ENCODE assay signal across 27 mouse cellular contexts in the genomic region with DNA sequence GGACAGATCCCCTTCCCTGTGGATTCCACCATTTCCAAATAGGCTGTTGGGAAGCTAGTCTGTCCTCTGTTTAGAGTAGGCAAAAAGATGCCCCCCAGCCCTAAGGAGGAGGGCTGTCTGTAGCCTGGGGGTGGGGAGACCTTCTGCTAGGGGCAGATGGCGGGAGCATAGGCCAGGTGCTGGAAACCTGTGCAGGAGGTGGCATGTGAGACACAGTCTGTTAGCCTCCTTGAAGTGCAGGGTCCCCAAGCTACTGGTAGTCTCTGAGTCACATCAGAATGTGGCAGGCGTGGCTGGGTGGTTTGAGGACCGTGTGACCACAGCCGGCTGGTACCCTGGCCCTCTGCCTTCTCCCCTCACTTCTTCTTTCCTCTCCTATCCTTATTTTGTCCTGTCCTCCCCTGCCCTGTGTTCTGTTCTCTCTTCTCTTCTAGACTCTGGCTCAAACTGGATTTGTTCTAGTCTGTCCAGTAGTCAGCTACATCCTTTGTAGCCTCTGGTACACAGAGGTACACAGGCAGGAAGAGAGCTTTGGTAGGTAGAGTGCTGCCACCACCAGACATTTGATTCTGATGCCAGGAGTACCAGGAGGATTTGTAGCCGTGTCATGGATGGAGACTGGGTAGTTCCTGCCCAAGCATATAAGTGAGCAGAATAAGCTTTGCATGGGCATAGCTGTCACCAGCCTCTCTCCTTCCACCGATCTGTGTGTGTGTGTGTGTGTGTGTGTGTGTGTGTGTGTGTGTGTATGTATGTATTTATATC. TPM values are rescaled to one million over a fixed set of nuclear protein-coding genes. Genes with fewer than 3 reads are reported as not detected.
A peak's percentile ranks its signal among the peaks of the same experiment; 100 is the strongest.
DNase-seq lines count a peak whose midpoint lies in the region; ATAC-seq and TF ChIP-seq lines count a peak whose summit lies in the region.
"Had no signal": no experiment of that assay in that cellular context is flagged by ENCODE, and none has a peak within 500 bp of the region (broad histone marks: within the 10 kb centered on the region; RNA-seq: fewer than 3 reads in every experiment).

No protein-coding gene starts in this region.

- peaks cover 62% of the 10 kb centered on the region for H3K4me1 ChIP-seq in hindbrain, postnatal 0 days (ENCODE audit: insufficient read depth, low read length)
- H3K4me1 ChIP-seq in hindbrain, embryonic 11.5 days (replicated peaks; ENCODE audit: control insufficient read depth, insufficient read depth, low read length): 0 out of 2 replicates have a peak, but pooled peaks cover 4% of the 10 kb centered on the region
- H3K4me1 ChIP-seq in neural tube, embryonic 14.5 days (ENCODE audit: control insufficient read depth, insufficient read depth, low read length): peaks cover 35% of the 10 kb centered on the region
- H3K4me1 ChIP-seq: liver, embryonic 12.5 days had no signal

- TF ChIP-seq CTCF in hindbrain, postnatal 0 days (IDR thresholded peaks at IDR 0.05; ENCODE audit: low read depth): no peak

- no peak for ATAC-seq in hindbrain, postnatal 0 days
- no peak for ATAC-seq in hindbrain, embryonic 11.5 days (ENCODE audit: low FRiP score)
- ATAC-seq in neural tube, embryonic 14.5 days (ENCODE audit: low read depth): no peak
- ATAC-seq: forebrain, embryonic 14.5 days; inflammation-experienced regulatory T-cells, adult 6 months; liver, embryonic 12.5 days had no signal

- H3K9ac ChIP-seq in hindbrain, postnatal 0 days (replicated peaks; ENCODE audit: low read length): no peak overlapping the region
- no peak overlapping the region for H3K9ac ChIP-seq in hindbrain, embryonic 11.5 days (ENCODE audit: low read depth, low read length)
- H3K9ac ChIP-seq in neural tube, embryonic 14.5 days (replicated peaks; ENCODE audit: low read depth, low read length): no peak overlapping the region
- H3K9ac ChIP-seq: embryonic facial prominence, embryonic 12.5 days; heart, embryonic 13.5 days; liver, embryonic 12.5 days; midbrain, embryonic 12.5 days had no signal

- no peaks in the 10 kb centered on the region for H3K36me3 ChIP-seq in hindbrain, postnatal 0 days (ENCODE audit: insufficient read depth, low read length)
- H3K36me3 ChIP-seq in hindbrain, embryonic 11.5 days (ENCODE audit: control insufficient read depth, insufficient read depth, low read length): no peaks in the 10 kb centered on the region
- H3K36me3 ChIP-seq in neural tube, embryonic 14.5 days (ENCODE audit: control insufficient read depth, insufficient read depth, low read length): no peaks in the 10 kb centered on the region
- H3K36me3 ChIP-seq: embryonic facial prominence, embryonic 12.5 days; heart, embryonic 13.5 days; liver, embryonic 12.5 days; midbrain, embryonic 12.5 days had no signal

- H3K4me2 ChIP-seq in hindbrain, postnatal 0 days (ENCODE audit: low read depth, low read length): no peak overlapping the region
- H3K4me2 ChIP-seq in hindbrain, embryonic 11.5 days (replicated peaks; ENCODE audit: low read depth, low read length): no peak overlapping the region
- H3K4me2 ChIP-seq in neural tube, embryonic 14.5 days (ENCODE audit: low read depth, low read length): no peak overlapping the region
- H3K4me2 ChIP-seq: embryonic facial prominence, embryonic 12.5 days; heart, embryonic 13.5 days; liver, embryonic 12.5 days; midbrain, embryonic 12.5 days had no signal

- no peak for DNase-seq in hindbrain, postnatal 0 days (ENCODE audit: low spot score)
- no peak for DNase-seq in hindbrain, embryonic 11.5 days (ENCODE audit: low spot score)
- DNase-seq in neural tube, embryonic 10.5 days (ENCODE audit: extremely low spot score, low spot score): no peak
- DNase-seq in cerebellum, postnatal 14 days: peak; percentile 85 to 90
- DNase-seq in spleen, postnatal 4 days (ENCODE audit: low spot score in 2 of 2): no peak
- DNase-seq in lung, postnatal 14 days: no peak
- DNase-seq: adrenal gland, postnatal 14 days; gastrocnemius, postnatal 10 days; heart, adult 11 months; heart, postnatal 36 days; kidney, adult 2 months; kidney, postnatal 10 days; lung, adult 2 months; lung, postnatal 4 days; right cerebral cortex, postnatal 4 days; thymus, postnatal 25 days had no signal

- H3K27me3 ChIP-seq in hindbrain, postnatal 0 days (ENCODE audit: insufficient read depth, low read length): no peaks in the 10 kb centered on the region
- H3K27me3 ChIP-seq in hindbrain, embryonic 11.5 days (ENCODE audit: control insufficient read depth, insufficient read depth, low read length): no peaks in the 10 kb centered on the region
- H3K27me3 ChIP-seq in neural tube, embryonic 14.5 days (ENCODE audit: control insufficient read depth, insufficient read depth, low read length): no peaks in the 10 kb centered on the region
- H3K27me3 ChIP-seq: embryonic facial prominence, embryonic 12.5 days; liver, embryonic 12.5 days had no signal

- no peak overlapping the region for H3K4me3 ChIP-seq in hindbrain, postnatal 0 days (ENCODE audit: low read length)
- H3K4me3 ChIP-seq in hindbrain, embryonic 11.5 days (ENCODE audit: low read depth, low read length): no peak overlapping the region
- no peak overlapping the region for H3K4me3 ChIP-seq in neural tube, embryonic 14.5 days (ENCODE audit: low read depth, low read length)
- H3K4me3 ChIP-seq: embryonic facial prominence, embryonic 12.5 days; erythroblast, embryonic 14.5 days; heart, embryonic 13.5 days; liver, embryonic 12.5 days; midbrain, embryonic 12.5 days; myocyte had no signal

- H3K27ac ChIP-seq in hindbrain, postnatal 0 days: peak overlapping the region; percentile 59; the same call in 1 of the 2 replicates
- H3K27ac ChIP-seq in hindbrain, embryonic 11.5 days (ENCODE audit: low read depth, low read length): no peak overlapping the region
- H3K27ac ChIP-seq in neural tube, embryonic 14.5 days (ENCODE audit: low read depth, low read length): peak overlapping the region; percentile 34; the same call in 1 of the 2 replicates
- H3K27ac ChIP-seq: embryonic facial prominence, embryonic 12.5 days; heart, embryonic 13.5 days; liver, embryonic 12.5 days; midbrain, embryonic 12.5 days; stomach, postnatal 0 days had no signal

- 53% methylated on average over 6 of the region's 6 CpGs for WGBS in hindbrain, postnatal 0 days
- 75% methylated on average over 6 of the region's 6 CpGs for WGBS in hindbrain, embryonic 11.5 days
- whole genome bisulfite sequencing in neural tube, embryonic 14.5 days: 71% methylated on average over 6 of the region's 6 CpGs

- H3K9me3 ChIP-seq in hindbrain, postnatal 0 days (ENCODE audit: low read length): no peaks in the 10 kb centered on the region
- no peaks in the 10 kb centered on the region for H3K9me3 ChIP-seq in hindbrain, embryonic 11.5 days (ENCODE audit: control insufficient read depth, low read length)
- no peaks in the 10 kb centered on the region for H3K9me3 ChIP-seq in neural tube, embryonic 14.5 days (ENCODE audit: control insufficient read depth, low read length)
- H3K9me3 ChIP-seq: embryonic facial prominence, embryonic 12.5 days; heart, embryonic 13.5 days; liver, embryonic 12.5 days; midbrain, embryonic 12.5 days had no signal

RNA-seq across cellular contexts. Expression of a gene that starts 26.5 kb away (rescaled TPM):
- 255 and 263 TPM in 2 replicates for total RNA-seq in hindbrain, postnatal 0 days (2014; rRNA removed)
- polyA plus RNA-seq in hindbrain, postnatal 0 days (2015; fragmentation: Nextera tagmentation; extraction: Ambion mirVana): 103 and 105 TPM in 2 replicates
- 1.9 and 3.3 TPM in 2 replicates for polyA plus RNA-seq in hindbrain, embryonic 11.5 days (2014; fragmentation: Nextera tagmentation; extraction: Ambion mirVana)
- polyA plus RNA-seq in neural tube, embryonic 14.5 days (2014; fragmentation: Nextera tagmentation; extraction: Ambion mirVana): 64.1 and 67.0 TPM in 2 replicates
- total RNA-seq: MEL had no signal
- polyA plus RNA-seq: erythroblast, embryonic 14.5 days had no signal

Comparison
In these comparisons a context has a peak if more than half of its experiments do, and no peak if none do; other contexts are left out.
1. RNA of a gene that starts 26.5 kb away (polyA plus RNA-seq): 103 to 105 TPM in hindbrain, postnatal 0 days and 64.1 to 67.0 TPM in neural tube, embryonic 14.5 days; 1.9 to 3.3 TPM in hindbrain, embryonic 11.5 days; every median in the first group is over 10 times any median in the second.
2. DNase-seq: peak in cerebellum, postnatal 14 days (2 of 2); none in hindbrain, postnatal 0 days (single experiment), hindbrain, embryonic 11.5 days (single experiment), neural tube, embryonic 10.5 days (single experiment), spleen, postnatal 4 days (0 of 2) and lung, postnatal 14 days (single experiment).